Mouse (Mus musculus) heart, postnatal 0 days (tissue): ENCODE measurements at regions not wholly inside any gene's neighbourhood (a gene's known extent, or its start where the extent isn't known, plus 50 kb on each side); places are given as distances from the start of the nearest gene placed in this dataset.

Experiments
- CTCF ChIP-seq: IDR thresholded peaks from 2 replicates; pipeline ENCODE4 v1.5.1; 2016; ENCODE audit warnings: antibody characterized with exemption, control low read depth, low read depth
- EP300 ChIP-seq: IDR thresholded peaks from 2 replicates; pipeline ENCODE4 v1.6.1; 2016; ENCODE audit warnings: antibody characterized with exemption, low read depth

- no peak for TF ChIP-seq CTCF
- no peak for TF ChIP-seq EP300
Measured at GRCm38 (mm10) chr5:64479315-64479714, 323.2 kb downstream of the Tbc1d1 start.
